Mouse (Mus musculus) erythroid progenitor cell, adult 5-6 weeks (primary cell): Measurements from ENCODE around the gene Ndufv3. TPM values are rescaled to one million over a fixed set of nuclear protein-coding genes. Genes with fewer than 3 reads are reported as not detected.
"Not testable (repeated sequence)": the region's sequence is repeated elsewhere in the genome, so short reads cannot be mapped to it uniquely, and the experiment has no call there.

Experiments used
- ATAC-seq: replicated peaks from 2 replicates; pipeline ENCODE4 v1.8.0; 2016; ENCODE audit warnings: moderate number of reproducible peaks, mild to moderate bottlenecking, moderate TSS enrichment, inconsistent platforms; ENCODE audit not compliant: poor library complexity, low FRiP score, severe bottlenecking
- total RNA-seq, 2 experiments: library from RNA; stranded (forward) in 1 of 2; stranded (reverse) in 1 of 2; fragments of 150-400 nt in 1 of 2; fragments of 186-747, 209-891 nt in 1 of 2; gene quantifications; 2 replicates each; pipeline versions ENCODE4 v1.2.3 to v1.2.4; 2015 to 2017; ENCODE audit warnings: low replicate concordance in 2 of 2

Ndufv3 gene
- total RNA-seq, 2 experiments from 2014 or later = 51.6 to 57.5 TPM

DNA sequence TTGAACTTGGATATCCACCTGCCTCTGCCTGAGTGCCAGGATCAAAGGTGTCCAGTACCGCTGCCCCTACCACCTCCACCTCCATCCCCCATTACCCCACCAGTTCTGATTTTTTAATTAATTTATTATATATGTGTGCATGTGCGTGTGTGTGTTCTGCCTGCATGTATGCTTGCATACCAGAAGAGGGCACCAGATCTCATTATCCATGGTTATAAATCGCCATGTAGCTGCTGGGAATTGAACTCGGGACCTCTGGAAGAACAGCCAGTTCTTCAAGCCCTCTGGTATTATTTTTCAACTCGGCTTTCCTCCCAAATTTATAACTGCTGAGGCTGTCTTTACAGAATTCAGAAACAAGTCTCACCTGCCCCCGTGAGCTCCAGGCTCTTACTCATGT is 9.0 kb upstream of the Ndufv3 start:
- no peak for ATAC-seq

DNA sequence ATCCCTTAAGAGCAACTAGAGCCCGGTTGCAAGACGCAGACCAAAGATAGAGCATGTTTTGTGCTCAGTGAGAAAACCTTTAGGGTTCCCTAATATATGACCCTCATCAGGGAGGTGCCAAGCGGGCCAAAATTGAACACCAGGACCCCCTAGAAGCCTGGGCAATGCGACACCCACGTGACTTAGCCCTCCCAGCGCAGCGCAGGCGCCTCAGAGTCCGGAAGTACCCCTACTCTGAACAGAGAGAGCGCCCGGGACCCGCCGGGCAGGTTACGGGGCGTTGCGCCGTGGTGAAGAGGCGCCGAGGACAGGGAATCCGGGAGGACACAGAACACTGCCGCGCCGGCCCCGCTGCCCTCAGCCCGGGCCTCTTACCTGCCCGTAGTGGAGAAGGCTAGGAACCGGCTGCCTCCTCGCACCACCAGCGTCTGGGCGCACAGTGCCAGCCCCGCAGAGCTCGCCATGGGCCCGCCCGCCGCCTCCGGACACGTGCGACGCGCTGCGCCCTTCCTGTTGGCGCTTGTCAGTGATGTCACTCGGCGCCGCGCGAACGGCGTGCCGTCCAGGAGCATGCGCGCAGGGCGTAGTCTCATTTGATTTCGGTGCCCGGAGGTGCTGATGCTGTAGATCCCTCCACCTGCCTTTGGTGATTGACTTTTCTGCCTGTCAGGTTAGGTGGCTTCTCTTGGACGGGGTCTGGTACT is 8.0 kb upstream of the Ndufv3 start:
- peak; percentile 98 for ATAC-seq

DNA sequence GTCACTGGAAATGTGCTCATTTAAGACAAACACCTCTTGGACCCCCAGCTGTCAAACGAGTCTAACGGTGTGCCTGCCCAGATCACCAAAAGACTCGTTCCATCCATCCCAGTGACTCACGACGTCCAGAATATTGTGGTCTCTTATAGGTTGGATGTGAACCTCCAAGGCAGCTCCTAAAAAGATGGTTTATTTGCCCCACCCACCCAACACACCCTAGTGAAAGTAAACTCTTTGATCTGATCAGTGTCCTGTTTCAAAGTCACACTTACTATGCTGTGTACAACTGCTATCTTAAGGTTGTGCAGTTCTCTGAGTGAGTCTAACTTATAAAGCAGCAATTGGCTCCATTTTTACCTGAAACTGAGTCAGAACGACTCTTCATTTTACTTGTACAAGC is 7.3 kb upstream of the Ndufv3 start:
- ATAC-seq = no peak

- no peak for ATAC-seq
These were observed 5.2 kb upstream of the Ndufv3 start for GRCm38 (mm10) chr17:31514696-31515095.

DNA sequence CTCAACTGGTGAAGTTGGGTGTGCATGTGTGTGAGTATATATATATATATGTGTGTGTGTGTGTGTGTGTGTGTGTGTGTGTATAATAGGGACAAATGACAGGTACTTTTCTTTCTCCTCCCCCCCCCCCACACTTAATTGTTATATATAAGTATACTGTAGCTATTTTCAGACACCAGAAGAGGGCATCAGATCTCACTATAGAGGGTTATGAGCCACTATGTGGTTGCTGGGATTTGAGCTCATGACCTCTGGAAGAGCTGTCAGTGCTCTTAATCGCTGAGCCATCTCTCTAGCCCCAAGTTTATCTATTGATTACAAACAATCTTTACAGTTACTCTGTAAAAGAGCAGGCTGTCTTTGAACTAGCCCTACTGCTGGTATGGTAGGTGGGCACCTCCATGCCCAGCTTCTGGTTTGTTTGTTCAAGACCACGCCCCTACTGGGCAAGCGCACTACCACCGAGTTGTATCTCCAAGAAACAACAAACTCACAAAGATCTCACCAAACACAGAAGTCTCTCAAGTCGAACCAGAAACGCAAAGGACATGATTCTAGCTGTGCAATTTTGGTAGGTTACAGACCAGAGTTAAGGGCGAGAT is 470 bp upstream of the Ndufv3 start:
- peak; percentile 66 for ATAC-seq

GRCm38 (mm10) chr17:31520895-31521294 is 980 bp downstream of the Ndufv3 start:
- ATAC-seq = no peak

GRCm38 (mm10) chr17:31521948-31522347 is 2.0 kb downstream of the Ndufv3 start:
- ATAC-seq = no peak

GRCm38 (mm10) chr17:31525114-31525513 is 5.2 kb downstream of the Ndufv3 start:
- ATAC-seq = no peak

- no peak for ATAC-seq
These were observed 5.9 kb downstream of the Ndufv3 start for GRCm38 (mm10) chr17:31525816-31526215.

DNA sequence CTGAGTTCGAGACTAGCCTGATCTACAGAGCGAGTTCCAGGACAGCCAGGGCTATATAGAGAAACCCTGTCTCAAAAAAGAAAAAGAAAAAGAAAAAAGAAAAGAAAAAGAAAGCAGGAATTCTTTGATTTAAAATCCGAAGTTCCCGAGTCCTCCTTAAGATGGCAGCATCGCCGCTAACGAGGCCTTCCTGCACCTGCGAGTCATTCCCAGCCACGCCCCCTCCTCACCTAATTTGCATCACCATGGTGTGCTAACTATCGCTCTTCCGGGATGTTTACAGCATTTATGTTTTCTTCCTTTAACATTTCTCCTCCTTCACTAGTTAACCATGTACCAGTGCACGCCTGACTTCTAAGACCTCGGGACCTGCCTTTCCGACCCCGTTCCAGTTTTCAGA is 9.4 kb downstream of the Ndufv3 start:
- no peak for ATAC-seq

GRCm38 (mm10) chr17:31531441-31532158 is 11.7 kb downstream of the Ndufv3 start:
- no peak for ATAC-seq

DNA sequence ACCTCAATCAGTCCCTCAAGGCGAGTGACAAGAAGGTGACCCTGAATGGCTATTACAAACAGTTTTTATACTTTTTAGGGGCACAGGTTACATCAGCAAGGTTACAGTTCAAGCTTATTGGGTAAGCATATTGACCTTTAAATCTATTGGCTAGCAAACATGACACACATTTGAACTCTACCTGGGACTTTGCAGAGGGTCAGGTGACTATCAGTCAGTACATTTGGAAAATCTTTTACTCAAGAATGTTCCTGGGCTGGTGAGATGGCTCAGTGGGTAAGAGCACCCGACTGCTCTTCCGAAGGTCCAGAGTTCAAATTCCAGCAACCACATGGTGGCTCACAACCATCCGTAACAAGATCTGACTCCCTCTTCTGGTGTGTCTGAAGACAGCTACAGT is 12.4 kb downstream of the Ndufv3 start:
- not testable (repeated sequence) for ATAC-seq

- no peak for ATAC-seq
These were observed 15.4 kb downstream of the Ndufv3 start for GRCm38 (mm10) chr17:31535358-31535757.

DNA sequence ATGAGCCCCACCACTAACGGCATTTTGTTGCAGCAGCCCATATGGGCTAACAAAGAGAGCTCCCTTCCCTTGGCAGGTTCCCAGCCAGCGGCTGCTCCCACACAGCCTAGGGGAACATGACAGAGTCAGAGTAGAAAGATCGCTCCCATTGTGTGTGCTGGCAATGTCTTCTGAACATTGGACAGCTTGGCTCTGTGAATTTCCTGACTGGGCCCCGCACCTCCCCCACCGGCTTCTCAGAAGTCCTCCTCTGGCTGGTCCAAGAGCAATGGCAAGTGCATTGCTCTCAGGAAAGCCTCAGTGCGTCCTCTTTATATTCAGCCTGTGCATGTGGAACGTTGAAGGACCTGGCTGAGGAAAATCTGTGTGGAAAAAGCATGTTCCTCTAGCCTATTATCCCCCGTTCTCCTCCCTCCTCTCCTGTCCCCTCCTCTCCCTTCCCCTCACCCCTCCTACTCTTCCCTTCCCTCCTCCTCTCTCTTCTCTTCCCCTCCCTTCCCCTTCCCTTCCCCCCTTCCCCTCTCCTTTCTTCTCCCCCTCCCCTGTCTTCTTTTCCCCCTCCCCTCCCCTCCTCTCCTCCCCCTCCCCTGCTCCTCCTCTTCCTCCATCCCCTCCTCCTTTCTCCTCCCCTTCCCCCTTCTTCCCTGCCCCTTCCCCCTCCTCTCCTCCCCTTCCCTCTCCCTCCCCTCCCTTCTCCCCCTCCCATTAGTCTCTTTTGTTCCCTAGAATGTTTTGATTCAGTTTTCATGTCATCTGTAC is 16.1 kb downstream of the Ndufv3 start:
- no peak for ATAC-seq

DNA sequence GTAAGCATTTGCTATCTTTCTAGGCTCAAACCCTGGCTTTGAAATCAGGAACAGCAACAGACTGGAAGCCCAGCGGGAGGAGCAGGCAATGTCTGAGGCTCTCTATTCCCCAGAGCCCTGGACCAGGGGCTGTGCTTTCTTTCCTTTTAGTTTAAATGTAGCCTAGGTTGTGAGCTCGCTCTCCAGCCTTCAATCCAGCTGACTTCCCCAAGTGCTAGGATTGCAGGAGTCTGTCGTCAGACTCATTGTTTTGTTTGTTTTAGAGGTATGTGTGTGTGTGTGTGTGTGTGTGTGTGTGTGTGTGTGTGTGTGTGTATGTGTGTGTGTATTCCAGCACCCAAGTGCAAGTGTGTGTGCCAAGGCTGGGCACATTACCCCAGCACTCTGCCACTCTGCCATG is 20.2 kb downstream of the Ndufv3 start:
- no peak for ATAC-seq

DNA sequence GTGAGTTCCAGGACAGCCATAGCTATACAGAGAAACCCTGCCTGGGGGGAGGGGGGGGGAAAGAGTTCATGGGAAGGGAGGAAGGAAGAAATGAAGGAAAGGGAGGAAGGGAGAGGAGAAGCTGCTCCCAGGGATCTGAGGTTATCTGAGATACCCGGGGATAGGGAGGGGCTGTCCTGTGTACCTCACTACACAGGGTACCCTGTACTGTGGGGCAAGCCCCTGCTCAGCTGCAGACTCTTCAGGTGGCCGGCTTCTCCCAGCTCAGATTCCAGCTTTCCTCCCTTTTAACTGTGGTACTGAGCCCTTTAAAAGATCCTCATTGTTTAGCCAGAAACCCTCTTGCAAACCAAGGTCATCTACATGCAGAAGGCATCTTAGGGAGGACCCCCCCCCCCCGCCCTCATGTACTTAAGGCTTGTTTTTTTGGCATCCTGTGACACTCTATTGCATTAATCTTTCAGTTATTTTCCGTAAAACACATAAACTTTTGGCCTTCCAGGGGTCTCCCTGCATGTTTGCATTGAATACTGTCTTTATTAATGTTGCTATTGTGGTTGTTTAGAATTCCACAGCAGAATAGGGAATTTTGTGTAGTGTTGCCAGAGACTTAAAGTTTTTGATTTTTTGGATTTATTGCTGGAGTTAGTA is 21.0 kb downstream of the Ndufv3 start:
- ATAC-seq = no peak

DNA sequence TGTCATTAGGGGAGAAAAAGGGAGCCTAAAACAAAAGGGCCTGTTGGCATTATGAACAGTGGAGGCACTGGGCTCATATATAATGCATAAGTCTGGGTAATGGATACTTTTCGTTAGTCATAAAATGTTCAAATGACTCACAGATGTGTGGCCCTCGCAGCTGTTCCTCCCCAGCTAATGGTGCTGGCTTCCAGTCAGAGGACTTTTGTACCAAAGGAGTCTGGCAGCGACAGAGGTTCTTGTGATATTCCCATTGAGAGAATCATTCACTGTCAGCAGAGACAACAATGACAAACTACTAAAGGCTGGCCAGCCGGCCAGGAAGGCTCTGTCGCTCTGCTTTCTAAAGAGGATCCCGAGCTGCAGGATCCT is 21.5 kb downstream of the Ndufv3 start:
- ATAC-seq = no peak

- no peak for ATAC-seq
These were observed 23.7 kb downstream of the Ndufv3 start for GRCm38 (mm10) chr17:31543574-31543973.

DNA sequence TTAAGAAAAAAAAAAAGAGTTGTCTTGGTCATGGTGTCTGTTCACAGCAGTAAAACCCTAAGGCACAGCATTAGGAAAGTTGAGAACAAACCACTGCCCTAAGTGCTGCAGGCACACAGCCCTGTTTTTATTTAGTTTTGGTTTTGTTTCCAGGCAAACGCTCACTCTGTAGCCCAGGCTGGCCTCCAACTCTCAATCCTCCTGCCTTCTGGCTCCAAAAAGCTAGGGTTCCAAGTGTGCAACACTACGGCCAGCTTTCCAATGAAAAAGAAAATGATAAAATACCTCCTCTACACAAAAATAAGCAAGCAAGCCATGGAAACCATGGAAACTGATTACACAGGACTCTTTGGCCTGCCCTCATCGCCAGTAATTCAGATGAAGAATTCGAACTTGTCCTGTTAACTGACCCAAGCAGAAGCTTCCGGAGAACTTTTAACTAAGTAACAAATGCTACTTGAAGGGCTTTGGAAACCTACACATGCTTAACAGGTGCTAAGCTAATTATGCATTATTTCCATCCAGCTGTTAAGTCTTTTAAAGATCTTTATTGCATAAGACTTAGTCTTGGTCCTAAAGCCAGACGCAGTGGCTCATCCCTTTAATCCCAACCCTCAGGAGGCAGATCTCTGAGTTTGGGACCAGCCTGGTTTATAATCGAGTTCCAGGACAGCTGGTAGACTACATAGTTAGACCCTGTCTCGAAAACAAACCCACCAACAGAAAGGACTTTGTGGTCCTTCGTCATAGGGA is 26.7 kb downstream of the Ndufv3 start:
- no peak for ATAC-seq
